Comparison of ENCODE assay signal across 12 mouse cellular contexts in the genomic region with DNA sequence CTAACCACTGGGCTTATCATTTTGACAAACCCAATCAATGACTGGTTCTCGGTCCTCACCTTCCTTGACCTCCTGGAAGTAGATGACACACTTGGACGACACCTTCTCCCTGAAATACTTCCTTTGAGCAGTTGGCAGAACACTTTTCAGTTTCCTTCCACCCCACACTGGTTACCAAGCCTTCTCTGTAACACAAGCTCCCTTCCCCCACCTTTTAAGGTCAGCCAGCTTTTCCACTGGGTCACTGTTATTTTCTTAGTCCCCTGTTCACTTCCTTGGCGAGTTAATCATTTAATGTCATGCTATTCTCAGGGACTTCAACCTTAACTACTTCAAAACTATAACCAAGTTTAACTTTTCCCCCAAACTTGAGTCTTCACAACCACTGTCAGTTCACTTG. TPM values are rescaled to one million over a fixed set of nuclear protein-coding genes. Genes with fewer than 3 reads are reported as not detected.
DNase-seq lines count a peak whose midpoint lies in the region; ATAC-seq lines count a peak whose summit lies in the region.
"Had no signal": no experiment of that assay in that cellular context is flagged by ENCODE, and none has a peak within 500 bp of the region (broad histone marks: within the 10 kb centered on the region; RNA-seq: fewer than 3 reads in every experiment).

No protein-coding gene starts in this region.

- H3K9me3 ChIP-seq in limb, embryonic 12.5 days: no peaks in the 10 kb centered on the region
- no peaks in the 10 kb centered on the region for H3K9me3 ChIP-seq in limb, embryonic 10.5 days (replicated peaks)
- H3K9me3 ChIP-seq in liver, embryonic 16.5 days (replicated peaks; ENCODE audit: control insufficient read depth, low read length): no peaks in the 10 kb centered on the region
- no peaks in the 10 kb centered on the region for H3K9me3 ChIP-seq in hindbrain, embryonic 12.5 days (replicated peaks)
- H3K9me3 ChIP-seq: midbrain, embryonic 13.5 days had no signal

- DNase-seq in limb, embryonic 10.5 days (ENCODE audit: low spot score): no peak
- peak; percentile 61 to 77 for DNase-seq in kidney, adult 8-10 months
- peak; percentile 29 for DNase-seq in kidney, postnatal 10 days
- no peak for DNase-seq in spleen, adult 18-20 months
- DNase-seq: cerebellum, postnatal 14 days; heart, adult 18-20 months; lung, postnatal 36 days had no signal

- H3K27me3 ChIP-seq in limb, embryonic 12.5 days: no peaks in the 10 kb centered on the region
- H3K27me3 ChIP-seq in limb, embryonic 10.5 days (ENCODE audit: low read depth, poor library complexity, severe bottlenecking): no peaks in the 10 kb centered on the region
- H3K27me3 ChIP-seq in liver, embryonic 16.5 days (ENCODE audit: control insufficient read depth, insufficient read depth, low read depth, low read length): no peaks in the 10 kb centered on the region
- no peaks in the 10 kb centered on the region for H3K27me3 ChIP-seq in hindbrain, embryonic 12.5 days
- H3K27me3 ChIP-seq: midbrain, embryonic 13.5 days had no signal

- ATAC-seq in limb, embryonic 12.5 days (ENCODE audit: insufficient number of reproducible peaks, insufficient read depth, low FRiP score, low TSS enrichment, low read depth): no peak
- ATAC-seq in liver, embryonic 16.5 days (ENCODE audit: low read depth): no peak
- no peak for ATAC-seq in hindbrain, embryonic 12.5 days (ENCODE audit: low FRiP score)
- ATAC-seq: hindbrain, embryonic 16.5 days; midbrain, embryonic 13.5 days had no signal

- WGBS in limb, embryonic 12.5 days: 83% methylated on average over 3 of the region's 3 CpGs
- WGBS in limb, embryonic 10.5 days: 87% methylated on average over 3 of the region's 3 CpGs
- WGBS in liver, embryonic 16.5 days (ENCODE audit: insufficient replicate concordance): 61% methylated on average over 3 of the region's 3 CpGs
- whole genome bisulfite sequencing in hindbrain, embryonic 12.5 days: 87% methylated on average over 3 of the region's 3 CpGs

- H3K9ac ChIP-seq in limb, embryonic 12.5 days (replicated peaks): no peak overlapping the region
- H3K9ac ChIP-seq in liver, embryonic 16.5 days (ENCODE audit: low read depth, low read length): no peak overlapping the region
- H3K9ac ChIP-seq in hindbrain, embryonic 12.5 days: no peak overlapping the region
- H3K9ac ChIP-seq: midbrain, embryonic 13.5 days had no signal

- peaks cover 23% of the 10 kb centered on the region for H3K4me1 ChIP-seq in limb, embryonic 12.5 days (replicated peaks)
- peaks cover 42% of the 10 kb centered on the region for H3K4me1 ChIP-seq in limb, embryonic 10.5 days
- H3K4me1 ChIP-seq in liver, embryonic 16.5 days (ENCODE audit: control insufficient read depth, low read depth, low read length): peaks cover 38% of the 10 kb centered on the region
- H3K4me1 ChIP-seq in hindbrain, embryonic 12.5 days: peaks cover 22% of the 10 kb centered on the region

- H3K36me3 ChIP-seq in limb, embryonic 12.5 days: peaks cover 17% of the 10 kb centered on the region
- peaks cover 21% of the 10 kb centered on the region for H3K36me3 ChIP-seq in limb, embryonic 10.5 days
- no peaks in the 10 kb centered on the region; the same call in 1 of the 2 replicates for H3K36me3 ChIP-seq in liver, embryonic 16.5 days (ENCODE audit: control insufficient read depth, insufficient read depth)
- H3K36me3 ChIP-seq in hindbrain, embryonic 12.5 days: peaks cover 7% of the 10 kb centered on the region; the same call in 1 of the 2 replicates

- H3K27ac ChIP-seq in limb, embryonic 12.5 days: no peak overlapping the region
- no peak overlapping the region for H3K27ac ChIP-seq in limb, embryonic 10.5 days
- H3K27ac ChIP-seq in liver, embryonic 16.5 days (ENCODE audit: low read length): no peak overlapping the region
- no peak overlapping the region for H3K27ac ChIP-seq in hindbrain, embryonic 12.5 days
- H3K27ac ChIP-seq: midbrain, embryonic 13.5 days had no signal

- H3K4me2 ChIP-seq in limb, embryonic 12.5 days: peak overlapping the region; percentile 80; the same call in 1 of the 2 replicates
- H3K4me2 ChIP-seq in liver, embryonic 16.5 days (ENCODE audit: low read depth, low read length): peak overlapping the region; percentile 80
- no peak overlapping the region for H3K4me2 ChIP-seq in hindbrain, embryonic 12.5 days (replicated peaks)

- no peak overlapping the region for H3K4me3 ChIP-seq in limb, embryonic 12.5 days (replicated peaks)
- H3K4me3 ChIP-seq in limb, embryonic 10.5 days: no peak overlapping the region
- peak overlapping the region; percentile 82 for H3K4me3 ChIP-seq in liver, embryonic 16.5 days (ENCODE audit: low read depth, low read length)
- H3K4me3 ChIP-seq in hindbrain, embryonic 12.5 days: no peak overlapping the region
- H3K4me3 ChIP-seq: midbrain, embryonic 13.5 days had no signal

RNA-seq across cellular contexts. Expression of gene Slc25a17, which starts 1.7 kb away (rescaled TPM):
- 109 and 111 TPM in 2 replicates for polyA plus RNA-seq in limb, embryonic 12.5 days (2016; fragmentation: Nextera tagmentation; extraction: Ambion mirVana)
- 86.9 and 93.6 TPM in 2 replicates for polyA plus RNA-seq in limb, embryonic 10.5 days (2016; fragmentation: Nextera tagmentation; extraction: Ambion mirVana)
- 36.2 and 38.3 TPM in 2 replicates for polyA plus RNA-seq in liver, embryonic 16.5 days (2015; fragmentation: Nextera tagmentation; extraction: Ambion mirVana)
- 106 and 111 TPM in 2 replicates for polyA plus RNA-seq in hindbrain, embryonic 12.5 days (2016; fragmentation: Nextera tagmentation; extraction: Ambion mirVana)

RNA-seq across cellular contexts. Expression of gene St13, which starts 40.9 kb away (rescaled TPM):
- 200 and 207 TPM in 2 replicates for polyA plus RNA-seq in limb, embryonic 12.5 days (2016; fragmentation: Nextera tagmentation; extraction: Ambion mirVana)
- 222 and 234 TPM in 2 replicates for polyA plus RNA-seq in limb, embryonic 10.5 days (2016; fragmentation: Nextera tagmentation; extraction: Ambion mirVana)
- 59.2 and 59.4 TPM in 2 replicates for polyA plus RNA-seq in liver, embryonic 16.5 days (2015; fragmentation: Nextera tagmentation; extraction: Ambion mirVana)
- polyA plus RNA-seq in hindbrain, embryonic 12.5 days (2016; fragmentation: Nextera tagmentation; extraction: Ambion mirVana): 194 TPM in 2 replicates

RNA-seq across cellular contexts. Expression of gene Xpnpep3, which starts 41.0 kb away (rescaled TPM):
- polyA plus RNA-seq in limb, embryonic 12.5 days (2016; fragmentation: Nextera tagmentation; extraction: Ambion mirVana): 11.6 and 13.2 TPM in 2 replicates
- polyA plus RNA-seq in limb, embryonic 10.5 days (2016; fragmentation: Nextera tagmentation; extraction: Ambion mirVana): 13.9 and 14.1 TPM in 2 replicates
- 5.9 and 6.6 TPM in 2 replicates for polyA plus RNA-seq in liver, embryonic 16.5 days (2015; fragmentation: Nextera tagmentation; extraction: Ambion mirVana)
- 11.4 and 11.6 TPM in 2 replicates for polyA plus RNA-seq in hindbrain, embryonic 12.5 days (2016; fragmentation: Nextera tagmentation; extraction: Ambion mirVana)

RNA-seq across cellular contexts. Expression of gene Dnajb7, which starts 49.2 kb away (rescaled TPM):
- 2.8 and 3.4 TPM in 2 replicates for polyA plus RNA-seq in limb, embryonic 12.5 days (2016; fragmentation: Nextera tagmentation; extraction: Ambion mirVana)
- polyA plus RNA-seq in limb, embryonic 10.5 days (2016; fragmentation: Nextera tagmentation; extraction: Ambion mirVana): 3.0 and 4.0 TPM in 2 replicates
- polyA plus RNA-seq in liver, embryonic 16.5 days (2015; fragmentation: Nextera tagmentation; extraction: Ambion mirVana): 0.39 and 0.77 TPM in 2 replicates
- polyA plus RNA-seq in hindbrain, embryonic 12.5 days (2016; fragmentation: Nextera tagmentation; extraction: Ambion mirVana): 1.6 and 1.8 TPM in 2 replicates

Comparison
In these comparisons a context has a peak if more than half of its experiments do, and no peak if none do; other contexts are left out.
1. DNase-seq: peak in kidney, adult 8-10 months (2 of 2) and kidney, postnatal 10 days (single experiment); none in limb, embryonic 10.5 days (single experiment) and spleen, adult 18-20 months (0 of 2).